Mouse (Mus musculus) thymus, adult 2 months (tissue): ENCODE data around the gene Gabrb2.

Experiments used
- CTCF ChIP-seq: fragments of 200-500 bp; IDR thresholded peaks from 2 replicates; pipeline ENCODE4 v1.5.1; 2012; ENCODE audit warnings: mild to moderate bottlenecking, control low read depth, low read length, moderate library complexity, borderline replicate concordance; ENCODE audit not compliant: control insufficient read depth, poor library complexity, insufficient read depth; ENCODE audit errors: extremely low read depth
- POLR2A ChIP-seq: fragments of 200-500 bp; IDR thresholded peaks from 2 replicates; pipeline ENCODE4 v1.6.1; 2012; ENCODE audit warnings: mild to moderate bottlenecking, low read length, control low read depth, moderate library complexity; ENCODE audit not compliant: control insufficient read depth, poor library complexity, insufficient read depth; ENCODE audit errors: extremely low read depth

DNA sequence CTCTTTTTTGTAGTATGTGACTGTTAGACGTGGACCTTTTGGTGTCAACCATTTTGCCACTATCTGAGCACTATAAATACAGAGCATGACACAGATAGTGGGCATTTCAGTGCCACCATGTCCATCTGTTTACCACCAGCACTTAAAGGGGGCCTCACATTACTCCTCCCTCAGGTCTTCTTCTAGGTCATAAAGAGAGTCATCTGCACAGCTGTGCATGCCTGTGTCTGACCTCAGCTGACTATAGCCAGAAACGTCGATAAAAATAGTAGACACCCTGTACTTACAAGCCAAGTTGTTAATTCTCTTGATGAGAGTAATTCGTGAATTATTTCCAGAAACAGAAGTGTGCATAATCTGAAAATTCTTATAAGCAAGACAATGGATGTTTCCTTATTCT lies 29.4 kb downstream of the Gabrb2 start:
- TF ChIP-seq CTCF, result no peak
- TF ChIP-seq POLR2A, result no peak
